Mouse (Mus musculus) myocyte (in vitro differentiated cells): ENCODE measurements around the gene Sdk2. TPM values are rescaled to one million over a fixed set of nuclear protein-coding genes. Genes with fewer than 3 reads are reported as not detected.

Experiments
- H3K27me3 ChIP-seq: one replicate; pipeline ENCODE4 v1.6.1; 2011; ENCODE audit not compliant: control insufficient read depth, insufficient read depth, insufficient read length
- H3K36me3 ChIP-seq: one replicate; pipeline ENCODE4 v1.6.1; 2011; ENCODE audit not compliant: control insufficient read depth, insufficient read depth
- H3K4me2 ChIP-seq: one replicate; pipeline ENCODE4 v1.6.1; 2011; ENCODE audit warnings: low read depth, control low read depth
- H3K4me3 ChIP-seq: one replicate; pipeline ENCODE4 v1.5.1; 2011; ENCODE audit warnings: mild to moderate bottlenecking, control low read depth, moderate library complexity
- H3K79me2 ChIP-seq: one replicate; pipeline ENCODE4 v1.6.1; 2011; ENCODE audit not compliant: control insufficient read depth, insufficient read depth
- H3ac ChIP-seq: one replicate; pipeline ENCODE4 v1.6.1; 2011; ENCODE audit not compliant: control insufficient read depth, insufficient read length
- CEBPB ChIP-seq: IDR thresholded peaks from 2 replicates; pipeline ENCODE4 v1.6.1; 2011; ENCODE audit warnings: mild to moderate bottlenecking, moderate library complexity; ENCODE audit not compliant: poor library complexity, insufficient read depth, severe bottlenecking
- E2F4 ChIP-seq: IDR thresholded peaks from one replicate; pipeline ENCODE4 v1.6.1; 2011; ENCODE audit warnings: mild to moderate bottlenecking, control low read depth, moderate library complexity; ENCODE audit not compliant: insufficient read depth
- MAX ChIP-seq: IDR thresholded peaks from one replicate; pipeline ENCODE4 v1.6.1; 2011; ENCODE audit warnings: low read depth, mild to moderate bottlenecking, control low read depth
- MYOD1 ChIP-seq, 3 experiments: IDR thresholded peaks; one replicate each; pipeline ENCODE4 v1.6.1; 2011; ENCODE audit warnings: control low read depth in 2 of 3, low read depth in 2 of 3, mild to moderate bottlenecking in 2 of 3, moderate library complexity in 1 of 3; ENCODE audit not compliant: insufficient read length in 2 of 3, control insufficient read depth in 1 of 3
- MYOG ChIP-seq, 3 experiments: IDR thresholded peaks; one replicate each; pipeline ENCODE4 v1.6.1; 2011; ENCODE audit warnings: control low read depth in 2 of 3, low read depth in 2 of 3, mild to moderate bottlenecking in 2 of 3; ENCODE audit not compliant: insufficient read length in 2 of 3, control insufficient read depth in 1 of 3, insufficient read depth in 1 of 3
- POLR2A ChIP-seq: IDR thresholded peaks from one replicate; pipeline ENCODE4 v1.6.1; 2011; ENCODE audit warnings: low read depth, mild to moderate bottlenecking, control low read depth, moderate library complexity; ENCODE audit not compliant: insufficient read length
- POLR2AphosphoS2 ChIP-seq: IDR thresholded peaks from one replicate; pipeline ENCODE4 v1.6.1; 2011; ENCODE audit warnings: low read depth, control low read depth; ENCODE audit not compliant: insufficient read length
- REST ChIP-seq: IDR thresholded peaks from one replicate; pipeline ENCODE4 v1.6.1; 2011; ENCODE audit warnings: mild to moderate bottlenecking, control low read depth, moderate library complexity; ENCODE audit not compliant: insufficient read depth, insufficient read length
- SRF ChIP-seq: IDR thresholded peaks from one replicate; pipeline ENCODE4 v1.6.1; 2011; ENCODE audit warnings: low read depth; ENCODE audit not compliant: control insufficient read depth, insufficient read length
- TCF12 ChIP-seq: IDR thresholded peaks from one replicate; pipeline ENCODE4 v1.6.1; 2011; ENCODE audit warnings: mild to moderate bottlenecking, control low read depth; ENCODE audit not compliant: poor library complexity, insufficient read depth, severe bottlenecking
- TCF3 ChIP-seq: IDR thresholded peaks from one replicate; pipeline ENCODE4 v1.6.1; 2011; ENCODE audit warnings: low read depth, control low read depth; ENCODE audit not compliant: insufficient read length
- USF1 ChIP-seq: IDR thresholded peaks from one replicate; pipeline ENCODE4 v1.6.1; 2011; ENCODE audit warnings: low read depth, mild to moderate bottlenecking, control low read depth, moderate library complexity
- polyA plus RNA-seq: library from polyadenylated mRNA; unstranded; fragments of >200 nt; fragmentation: generic; extraction: Trizol; gene quantifications from one replicate; pipeline ENCODE4 v1.2.1, GENCODE M21; 2012; ENCODE audit warnings: missing spikeins

Sdk2 gene
- polyA plus RNA-seq, 1 experiment, result 0.06 TPM

GRCm38 (mm10) chr11:113842879-113843278 lies 224.0 kb downstream of the Sdk2 start:
- no peak for TF ChIP-seq POLR2AphosphoS2
- TF ChIP-seq MYOG (IDR thresholded peaks at IDR 0.05; ENCODE audit: control insufficient read depth in 1 of 3, insufficient read depth in 1 of 3, insufficient read length in 2 of 3, low read depth in 2 of 3), result no peak
- no peak for TF ChIP-seq SRF
- no peak for TF ChIP-seq E2F4
- no peak for TF ChIP-seq CEBPB
- no peak for TF ChIP-seq MYOD1 (IDR thresholded peaks at IDR 0.05; ENCODE audit: control insufficient read depth in 1 of 3, insufficient read length in 2 of 3, low read depth in 2 of 3)
- TF ChIP-seq MAX, result no peak
- TF ChIP-seq TCF3, result no peak
- TF ChIP-seq POLR2A, result no peak
- Histone ChIP-seq H3K79me2 (no peaks in the 10 kb centered on the region), H3K4me3 (no peak overlapping the region), H3K4me2 (no peak overlapping the region), H3ac (no peak overlapping the region), H3K27me3 (no peaks in the 10 kb centered on the region), H3K36me3 (no peaks in the 10 kb centered on the region)

GRCm38 (mm10) chr11:113831608-113832007 lies 235.2 kb downstream of the Sdk2 start:
- H3K36me3 ChIP-seq, result no peaks in the 10 kb centered on the region

GRCm38 (mm10) chr11:113828081-113828554 lies 238.7 kb downstream of the Sdk2 start:
- Histone ChIP-seq H3K4me3 (no peak overlapping the region), H3K4me2 (no peak overlapping the region), H3ac (no peak overlapping the region), H3K36me3 (no peaks in the 10 kb centered on the region), H3K27me3 (no peaks in the 10 kb centered on the region), H3K79me2 (no peaks in the 10 kb centered on the region)
- no peak for TF ChIP-seq MAX
- TF ChIP-seq TCF12, result no peak
- no peak for TF ChIP-seq SRF
- no peak for TF ChIP-seq MYOD1 (IDR thresholded peaks at IDR 0.05; ENCODE audit: control insufficient read depth in 1 of 3, insufficient read length in 2 of 3, low read depth in 2 of 3)
- no peak for TF ChIP-seq CEBPB

More at GRCm38 (mm10) chr11:113831608-113832007, 235.2 kb downstream of the Sdk2 start:
- Histone ChIP-seq H3K4me3 (no peak overlapping the region), H3K27me3 (no peaks in the 10 kb centered on the region), H3ac (no peak overlapping the region), H3K4me2 (no peak overlapping the region), H3K79me2 (no peaks in the 10 kb centered on the region)
- no peak for TF ChIP-seq SRF
- TF ChIP-seq USF1, result no peak
- no peak for TF ChIP-seq MYOD1 (IDR thresholded peaks at IDR 0.05; ENCODE audit: control insufficient read depth in 1 of 3, insufficient read length in 2 of 3, low read depth in 2 of 3)
- no peak for TF ChIP-seq E2F4
- no peak for TF ChIP-seq REST
- TF ChIP-seq CEBPB, result no peak
- no peak for TF ChIP-seq MAX
- no peak for TF ChIP-seq MYOG (IDR thresholded peaks at IDR 0.05; ENCODE audit: control insufficient read depth in 1 of 3, insufficient read depth in 1 of 3, insufficient read length in 2 of 3, low read depth in 2 of 3)
- TF ChIP-seq POLR2AphosphoS2, result no peak
- no peak for TF ChIP-seq POLR2A
- no peak for TF ChIP-seq TCF12

- TF ChIP-seq MYOG (IDR thresholded peaks at IDR 0.05; ENCODE audit: control insufficient read depth in 1 of 3, insufficient read depth in 1 of 3, insufficient read length in 2 of 3, low read depth in 2 of 3) (no peak), USF1 (no peak), POLR2A (no peak), CEBPB (no peak), SRF (no peak), TCF3 (no peak), MYOD1 (IDR thresholded peaks at IDR 0.05; ENCODE audit: control insufficient read depth in 1 of 3, insufficient read length in 2 of 3, low read depth in 2 of 3) (no peak), TCF12 (no peak), E2F4 (no peak), POLR2AphosphoS2 (no peak), REST (no peak), MAX (no peak)
- no peak overlapping the region for H3K4me2 ChIP-seq
Measured at GRCm38 (mm10) chr11:113820005-113820404, 246.8 kb downstream of the Sdk2 start.

GRCm38 (mm10) chr11:113819001-113819400 lies 247.8 kb downstream of the Sdk2 start:
- H3K4me3 ChIP-seq, result no peak overlapping the region
- H3K79me2 ChIP-seq, result no peaks in the 10 kb centered on the region
- TF ChIP-seq USF1 (no peak), POLR2A (no peak), POLR2AphosphoS2 (no peak), TCF3 (no peak), TCF12 (no peak), MYOG (IDR thresholded peaks at IDR 0.05; ENCODE audit: control insufficient read depth in 1 of 3, insufficient read depth in 1 of 3, insufficient read length in 2 of 3, low read depth in 2 of 3) (no peak), SRF (no peak), MYOD1 (IDR thresholded peaks at IDR 0.05; ENCODE audit: control insufficient read depth in 1 of 3, insufficient read length in 2 of 3, low read depth in 2 of 3) (no peak), E2F4 (no peak), REST (no peak), CEBPB (no peak), MAX (no peak)
- no peak overlapping the region for H3ac ChIP-seq
- H3K4me2 ChIP-seq, result no peak overlapping the region
- no peaks in the 10 kb centered on the region for H3K36me3 ChIP-seq
- no peaks in the 10 kb centered on the region for H3K27me3 ChIP-seq

More at GRCm38 (mm10) chr11:113820005-113820404, 246.8 kb downstream of the Sdk2 start:
- no peaks in the 10 kb centered on the region for H3K79me2 ChIP-seq
- H3ac ChIP-seq, result no peak overlapping the region
- H3K4me3 ChIP-seq, result no peak overlapping the region
- H3K27me3 ChIP-seq, result no peaks in the 10 kb centered on the region
- no peaks in the 10 kb centered on the region for H3K36me3 ChIP-seq
